Mouse (Mus musculus): Measurements from ENCODE around the gene Gm10273. TPM values are rescaled to one million over a fixed set of nuclear protein-coding genes. Genes with fewer than 3 reads are reported as not detected.

Gm10273 gene
- polyA plus RNA-seq, 1 experiment from 2014 or later, result 13.3 TPM

GRCm38 (mm10) chr10:59439508-59439931 is 44.1 kb downstream of the Gm10273 start:
- whole genome bisulfite sequencing, result 38% methylated on average over 5 of the region's 5 CpGs
- Histone ChIP-seq H3K4me2 (ENCODE audit: low read length) (no peak overlapping the region), H3K27me3 (replicated peaks; ENCODE audit: control insufficient read depth, insufficient read depth, low read length) (no peaks in the 10 kb centered on the region), H3K36me3 (ENCODE audit: control insufficient read depth, insufficient read depth, low read length) (no peaks in the 10 kb centered on the region), H3K4me3 (ENCODE audit: low read length) (no peak overlapping the region), H3K9ac (ENCODE audit: low read depth, low read length) (no peak overlapping the region), H3K4me1 (ENCODE audit: control insufficient read depth, insufficient read depth, low read depth, low read length) (no peaks in the 10 kb centered on the region; the same call in 1 of the 2 replicates), H3K9me3 (ENCODE audit: control insufficient read depth, low read length) (no peaks in the 10 kb centered on the region), H3K27ac (ENCODE audit: low read depth, low read length) (no peak overlapping the region)
- ATAC-seq, result no peak

- no peak overlapping the region for H3K4me2 ChIP-seq (ENCODE audit: low read length)
- H3K27ac ChIP-seq (ENCODE audit: low read depth, low read length), result no peak overlapping the region
- H3K27me3 ChIP-seq (replicated peaks; ENCODE audit: control insufficient read depth, insufficient read depth, low read length), result no peaks in the 10 kb centered on the region
- no peak overlapping the region for H3K9ac ChIP-seq (ENCODE audit: low read depth, low read length)
- no peak overlapping the region for H3K4me3 ChIP-seq (ENCODE audit: low read length)
- H3K36me3 ChIP-seq (ENCODE audit: control insufficient read depth, insufficient read depth, low read length), result no peaks in the 10 kb centered on the region
- ATAC-seq, result no peak
- no peaks in the 10 kb centered on the region for H3K9me3 ChIP-seq (ENCODE audit: control insufficient read depth, low read length)
- H3K4me1 ChIP-seq (ENCODE audit: control insufficient read depth, insufficient read depth, low read depth, low read length), result no peaks in the 10 kb centered on the region; the same call in 1 of the 2 replicates
- 50% methylated on average over 6 of the region's 6 CpGs for WGBS
These were observed 44.7 kb downstream of the Gm10273 start for GRCm38 (mm10) chr10:59440177-59440576.

- Histone ChIP-seq H3K4me2 (ENCODE audit: low read length) (no peak within 1 kb of the TSS), H3K4me3 (ENCODE audit: low read length) (no peak within 1 kb of the TSS)
These were observed 46.3 kb downstream of the Gm10273 start, which contains the start of gene Oit3 for GRCm38 (mm10) chr10:59441735-59442134. Oit3 (minus strand) TSS chr10:59441778.

GRCm38 (mm10) chr10:59443212-59443611 is 47.8 kb downstream of the Gm10273 start:
- Histone ChIP-seq H3K27ac (ENCODE audit: low read depth, low read length) (no peak overlapping the region), H3K9me3 (ENCODE audit: control insufficient read depth, low read length) (no peaks in the 10 kb centered on the region), H3K4me3 (ENCODE audit: low read length) (no peak overlapping the region), H3K9ac (ENCODE audit: low read depth, low read length) (no peak overlapping the region), H3K36me3 (ENCODE audit: control insufficient read depth, insufficient read depth, low read length) (no peaks in the 10 kb centered on the region), H3K4me2 (ENCODE audit: low read length) (no peak overlapping the region), H3K4me1 (ENCODE audit: control insufficient read depth, insufficient read depth, low read depth, low read length) (no peaks in the 10 kb centered on the region; the same call in 1 of the 2 replicates), H3K27me3 (replicated peaks; ENCODE audit: control insufficient read depth, insufficient read depth, low read length) (no peaks in the 10 kb centered on the region)
- no peak for ATAC-seq
- 31% methylated on average over 7 of the region's 7 CpGs for WGBS

More at GRCm38 (mm10) chr10:59441735-59442134, 46.3 kb downstream of the Gm10273 start, which contains the start of gene Oit3:
- no peak within 1 kb of the TSS for H3K27ac ChIP-seq (ENCODE audit: low read depth, low read length)
- H3K9me3 ChIP-seq (ENCODE audit: control insufficient read depth, low read length), result no peaks in the 10 kb centered on the region
- H3K4me1 ChIP-seq (ENCODE audit: control insufficient read depth, insufficient read depth, low read depth, low read length), result no peaks in the 10 kb centered on the region; the same call in 1 of the 2 replicates
- no peak for ATAC-seq
- 85% methylated on average over 11 of the region's 11 CpGs for WGBS
- no peaks in the 10 kb centered on the region for H3K27me3 ChIP-seq (replicated peaks; ENCODE audit: control insufficient read depth, insufficient read depth, low read length)
- no peaks in the 10 kb centered on the region for H3K36me3 ChIP-seq (ENCODE audit: control insufficient read depth, insufficient read depth, low read length)
- no peak within 1 kb of the TSS for H3K9ac ChIP-seq (ENCODE audit: low read depth, low read length)

- Histone ChIP-seq H3K36me3 (ENCODE audit: control insufficient read depth, insufficient read depth, low read length) (no peaks in the 10 kb centered on the region), H3K4me1 (ENCODE audit: control insufficient read depth, insufficient read depth, low read depth, low read length) (no peaks in the 10 kb centered on the region; the same call in 1 of the 2 replicates), H3K4me3 (ENCODE audit: low read length) (no peak overlapping the region), H3K9me3 (ENCODE audit: control insufficient read depth, low read length) (no peaks in the 10 kb centered on the region), H3K27ac (ENCODE audit: low read depth, low read length) (no peak overlapping the region), H3K27me3 (replicated peaks; ENCODE audit: control insufficient read depth, insufficient read depth, low read length) (no peaks in the 10 kb centered on the region), H3K9ac (ENCODE audit: low read depth, low read length) (no peak overlapping the region), H3K4me2 (ENCODE audit: low read length) (no peak overlapping the region)
- no peak for ATAC-seq
- 67% methylated on average over 3 of the region's 3 CpGs for WGBS
These were observed 48.7 kb downstream of the Gm10273 start for GRCm38 (mm10) chr10:59444106-59444505.

GRCm38 (mm10) chr10:59444635-59445034 is 49.2 kb downstream of the Gm10273 start:
- no peaks in the 10 kb centered on the region for H3K36me3 ChIP-seq (ENCODE audit: control insufficient read depth, insufficient read depth, low read length)
- no peak overlapping the region for H3K27ac ChIP-seq (ENCODE audit: low read depth, low read length)
- no peak overlapping the region for H3K4me2 ChIP-seq (ENCODE audit: low read length)
- no peak overlapping the region for H3K4me3 ChIP-seq (ENCODE audit: low read length)
- ATAC-seq, result no peak
- H3K9me3 ChIP-seq (ENCODE audit: control insufficient read depth, low read length), result no peaks in the 10 kb centered on the region; the same call in 1 of the 2 replicates
- no peaks in the 10 kb centered on the region for H3K27me3 ChIP-seq (replicated peaks; ENCODE audit: control insufficient read depth, insufficient read depth, low read length)
- 19% methylated on average over 8 of the region's 8 CpGs for WGBS
- no peaks in the 10 kb centered on the region; the same call in 1 of the 2 replicates for H3K4me1 ChIP-seq (ENCODE audit: control insufficient read depth, insufficient read depth, low read depth, low read length)
- no peak overlapping the region for H3K9ac ChIP-seq (ENCODE audit: low read depth, low read length)

Other genes with a start within 250 kb of the Gm10273 start
- 14.6 and 15.4 TPM in 2 replicates for gene Sept10, start 173.8 kb upstream of the Gm10273 start, polyA plus RNA-seq (2015; fragmentation: Nextera tagmentation; extraction: Ambion mirVana)
- gene Sowahc, start 173.7 kb upstream of the Gm10273 start, polyA plus RNA-seq (2015; fragmentation: Nextera tagmentation; extraction: Ambion mirVana), result 20.1 and 21.9 TPM in 2 replicates
- gene P4ha1, start 72.3 kb upstream of the Gm10273 start, polyA plus RNA-seq (2015; fragmentation: Nextera tagmentation; extraction: Ambion mirVana), result 31.4 and 36.3 TPM in 2 replicates
- gene Pla2g12b, start 8.0 kb downstream of the Gm10273 start, polyA plus RNA-seq (2015; fragmentation: Nextera tagmentation; extraction: Ambion mirVana), result not detected in 2 replicates
- gene Oit3, start 46.1 kb downstream of the Gm10273 start, polyA plus RNA-seq (2015; fragmentation: Nextera tagmentation; extraction: Ambion mirVana), result 0.20 and 0.48 TPM in 2 replicates
- gene Gm10322, start 220.4 kb downstream of the Gm10273 start, polyA plus RNA-seq (2015; fragmentation: Nextera tagmentation; extraction: Ambion mirVana), result not detected in 2 replicates
- 35.7 and 35.9 TPM in 2 replicates for gene Mcu, start 221.1 kb downstream of the Gm10273 start, polyA plus RNA-seq (2015; fragmentation: Nextera tagmentation; extraction: Ambion mirVana)